Mouse (Mus musculus) midbrain, embryonic 10.5 days (tissue): ENCODE measurements around the gene Vmn1r235. TPM values are rescaled to one million over a fixed set of nuclear protein-coding genes. Genes with fewer than 3 reads are reported as not detected.
"Not testable (repeated sequence)": the region's sequence is repeated elsewhere in the genome, so short reads cannot be mapped to it uniquely, and the experiment has no call there.

Source experiments
- DNase-seq: peaks from one replicate; pipeline ENCODE4 v3.0.0-alpha.2; 2017; ENCODE audit warnings: low spot score
- H3K27ac ChIP-seq: fragments of 300-500 bp; sonication (generic); replicated peaks from 2 replicates; pipeline ENCODE4 v1.5.1; 2016; ENCODE audit warnings: mild to moderate bottlenecking
- H3K27me3 ChIP-seq: fragments of 300-500 bp; sonication (generic); 2 replicates; pipeline ENCODE4 v1.6.1; 2016; ENCODE audit warnings: low read depth, mild to moderate bottlenecking; ENCODE audit not compliant: poor library complexity, severe bottlenecking
- H3K36me3 ChIP-seq: fragments of 300-500 bp; sonication (generic); 2 replicates; pipeline ENCODE4 v1.6.1; 2016; ENCODE audit warnings: mild to moderate bottlenecking, moderate library complexity
- H3K4me1 ChIP-seq: fragments of 300-500 bp; sonication (generic); 2 replicates; pipeline ENCODE4 v1.6.1; 2016
- H3K4me3 ChIP-seq: fragments of 300-500 bp; sonication (generic); 2 replicates; pipeline ENCODE4 v1.5.1; 2016; ENCODE audit warnings: mild to moderate bottlenecking, moderate library complexity
- H3K9me3 ChIP-seq: fragments of 300-500 bp; sonication (generic); replicated peaks from 2 replicates; pipeline ENCODE4 v1.6.1; 2016; ENCODE audit warnings: mild to moderate bottlenecking
- WGBS: fragments of 180-500 bp; shearing (Covaris S2); methylation state at CpG from one replicate; pipeline ENCODE4 v1.1.7; 2016; 5-methylcytosine and 5-hydroxymethylcytosine counted together
- microRNA-seq: library from miRNA; unstranded; fragments of <30 nt; microRNA quantifications from one replicate; pipeline ENCODE4, GENCODE M21; 2017
- polyA plus RNA-seq: library from polyadenylated mRNA; unstranded; fragments of >200 nt; fragmentation: Nextera tagmentation; extraction: Ambion mirVana; gene quantifications from 2 replicates; pipeline ENCODE4 v1.2.1, GENCODE M21; 2016

Gene Vmn1r235
- polyA plus RNA-seq: not detected in 2 replicates

- Histone ChIP-seq H3K9me3 (peaks cover 21% of the 10 kb centered on the region), H3K4me1 (no peaks in the 10 kb centered on the region), H3K27ac (no peak within 1 kb of the TSS), H3K4me3 (no peak within 1 kb of the TSS), H3K36me3 (no peaks in the 10 kb centered on the region), H3K27me3 (no peaks in the 10 kb centered on the region)
- no peak for DNase-seq
Measured at GRCm38 (mm10) chr17:21256111-21256510, at the start of gene Vmn1r235. TSS of gene Vmn1r235 (plus strand) at chr17:21256411.

- not testable (repeated sequence) for H3K4me1 ChIP-seq, DNase-seq, H3K4me3 ChIP-seq, H3K27me3 ChIP-seq, H3K27ac ChIP-seq, H3K36me3 ChIP-seq
- H3K9me3 ChIP-seq: peaks cover 34% of the 10 kb centered on the region; the same call in 1 of the 2 replicates
- WGBS: 90% methylated on average over 1 of the region's 1 CpGs
Measured at GRCm38 (mm10) chr17:21211081-21211480, 45.1 kb upstream of the Vmn1r235 start.

- peaks cover 9% of the 10 kb centered on the region; the same call in 1 of the 2 replicates for H3K9me3 ChIP-seq
- WGBS: 86% methylated on average over 1 of the region's 1 CpGs
- no peak within 1 kb of the TSS for H3K4me3 ChIP-seq
Measured at GRCm38 (mm10) chr17:21225787-21226186, 30.4 kb upstream of the Vmn1r235 start, which contains the start of gene Vmn1r234. TSS of gene Vmn1r234 (plus strand) at chr17:21226087.

GRCm38 (mm10) chr17:21231654-21232053 is 24.6 kb upstream of the Vmn1r235 start:
- Histone ChIP-seq H3K27me3 (no peaks in the 10 kb centered on the region), H3K36me3 (no peaks in the 10 kb centered on the region), H3K4me3 (no peak overlapping the region), H3K9me3 (peaks cover 12% of the 10 kb centered on the region; the same call in 1 of the 2 replicates), H3K4me1 (no peaks in the 10 kb centered on the region), H3K27ac (no peak overlapping the region)
- WGBS: 33% methylated on average over 9 of the region's 9 CpGs
- DNase-seq: peak; percentile 18

More at GRCm38 (mm10) chr17:21225787-21226186, 30.4 kb upstream of the Vmn1r235 start, which contains the start of gene Vmn1r234:
- Histone ChIP-seq H3K27me3 (no peaks in the 10 kb centered on the region), H3K4me1 (no peaks in the 10 kb centered on the region), H3K36me3 (no peaks in the 10 kb centered on the region), H3K27ac (no peak within 1 kb of the TSS)
- no peak for DNase-seq

GRCm38 (mm10) chr17:21272103-21272502 is 15.9 kb downstream of the Vmn1r235 start:
- Histone ChIP-seq H3K36me3 (no peaks in the 10 kb centered on the region), H3K4me3 (no peak overlapping the region), H3K27ac (no peak overlapping the region), H3K9me3 (peaks cover 15% of the 10 kb centered on the region; the same call in 1 of the 2 replicates), H3K4me1 (no peaks in the 10 kb centered on the region), H3K27me3 (no peaks in the 10 kb centered on the region)
- DNase-seq: no peak
- WGBS: 21% methylated on average over 4 of the region's 4 CpGs

GRCm38 (mm10) chr17:21282642-21283041 is 26.4 kb downstream of the Vmn1r235 start, which contains the start of gene Vmn1r236:
TSS of gene Vmn1r236 (plus strand) at chr17:21282942.
- H3K4me1 ChIP-seq: no peaks in the 10 kb centered on the region
- H3K9me3 ChIP-seq: peaks cover 13% of the 10 kb centered on the region
- no peak within 1 kb of the TSS for H3K27ac ChIP-seq
- no peaks in the 10 kb centered on the region for H3K27me3 ChIP-seq
- 78% methylated on average over 3 of the region's 3 CpGs for WGBS
- no peak within 1 kb of the TSS for H3K4me3 ChIP-seq
- H3K36me3 ChIP-seq: no peaks in the 10 kb centered on the region
- no peak for DNase-seq

- no peak overlapping the region for H3K4me3 ChIP-seq
- peaks cover 14% of the 10 kb centered on the region for H3K9me3 ChIP-seq
- no peak for DNase-seq
- H3K36me3 ChIP-seq: no peaks in the 10 kb centered on the region
- no peaks in the 10 kb centered on the region for H3K27me3 ChIP-seq
- H3K4me1 ChIP-seq: no peaks in the 10 kb centered on the region
- H3K27ac ChIP-seq: no peak overlapping the region
Measured at GRCm38 (mm10) chr17:21284395-21284794, 28.2 kb downstream of the Vmn1r235 start.

- Histone ChIP-seq H3K36me3 (no peaks in the 10 kb centered on the region), H3K4me1 (no peaks in the 10 kb centered on the region), H3K9me3 (peaks cover 9% of the 10 kb centered on the region; the same call in 1 of the 2 replicates), H3K27me3 (no peaks in the 10 kb centered on the region), H3K27ac (no peak overlapping the region), H3K4me3 (no peak overlapping the region)
- DNase-seq: no peak
Measured at GRCm38 (mm10) chr17:21289695-21290094, 33.5 kb downstream of the Vmn1r235 start.

- Histone ChIP-seq H3K4me1 (no peaks in the 10 kb centered on the region), H3K27me3 (no peaks in the 10 kb centered on the region), H3K4me3 (no peak within 1 kb of the TSS), H3K27ac (no peak within 1 kb of the TSS), H3K36me3 (no peaks in the 10 kb centered on the region), H3K9me3 (peaks cover 19% of the 10 kb centered on the region; the same call in 1 of the 2 replicates)
- no peak for DNase-seq
Measured at GRCm38 (mm10) chr17:21311565-21311964, 55.4 kb downstream of the Vmn1r235 start, which contains the start of gene Vmn1r237. TSS of gene Vmn1r237 (plus strand) at chr17:21311865.

Small RNA genes within 50 kb of the gene (microRNA-seq; reads per million reads assigned to microRNA genes)
- gene Gm26384: not detected

Other genes with a start within 250 kb of the Vmn1r235 start
- 15.4 and 17.9 TPM in 2 replicates for gene Zfp160, start 247.5 kb upstream of the Vmn1r235 start, polyA plus RNA-seq
- gene Vmn1r234, start 30.3 kb upstream of the Vmn1r235 start, polyA plus RNA-seq: not detected in 2 replicates
- gene Vmn1r236, start 26.5 kb downstream of the Vmn1r235 start, polyA plus RNA-seq: not detected in 2 replicates
- not detected in 2 replicates for gene Vmn1r237, start 55.5 kb downstream of the Vmn1r235 start, polyA plus RNA-seq
- 2.1 and 2.4 TPM in 2 replicates for gene Zfp677, start 127.3 kb downstream of the Vmn1r235 start, polyA plus RNA-seq
- 2.9 and 3.0 TPM in 2 replicates for gene Zfp54, start 166.8 kb downstream of the Vmn1r235 start, polyA plus RNA-seq
- 13.3 and 13.4 TPM in 2 replicates for gene Zfp51, start 194.0 kb downstream of the Vmn1r235 start, polyA plus RNA-seq
- gene Zfp53, start 232.6 kb downstream of the Vmn1r235 start, polyA plus RNA-seq: 10.0 and 10.3 TPM in 2 replicates